Mouse (Mus musculus): ENCODE data around the gene Susd4. TPM values are rescaled to one million over a fixed set of nuclear protein-coding genes. Genes with fewer than 3 reads are reported as not detected.

The Susd4 gene
- polyA plus RNA-seq, 1 experiment, result 0.93 TPM

- no peak overlapping the region for H3K4me3 ChIP-seq (ENCODE audit: insufficient read depth, low read length)
- no peaks in the 10 kb centered on the region for H3K4me1 ChIP-seq (ENCODE audit: control insufficient read depth, insufficient read depth, low read length)
- H3K27ac ChIP-seq (ENCODE audit: insufficient read depth, low read length), result no peak overlapping the region
- no peak for TF ChIP-seq CTCF (IDR thresholded peaks at IDR 0.05; ENCODE audit: borderline replicate concordance, insufficient read depth, low read length)
- TF ChIP-seq POLR2A (IDR thresholded peaks at IDR 0.05; ENCODE audit: low read depth, low read length), result no peak
Measured at GRCm38 (mm10) chr1:182753694-182754093, 10.0 kb upstream of the Susd4 start.

GRCm38 (mm10) chr1:182754865-182755264, 8.8 kb upstream of the Susd4 start:
- H3K4me1 ChIP-seq (ENCODE audit: control insufficient read depth, insufficient read depth, low read length), result no peaks in the 10 kb centered on the region
- TF ChIP-seq POLR2A (IDR thresholded peaks at IDR 0.05; ENCODE audit: low read depth, low read length) (no peak), CTCF (IDR thresholded peaks at IDR 0.05; ENCODE audit: borderline replicate concordance, insufficient read depth, low read length) (no peak)
- no peak overlapping the region for H3K27ac ChIP-seq (ENCODE audit: insufficient read depth, low read length)
- H3K4me3 ChIP-seq (ENCODE audit: insufficient read depth, low read length), result no peak overlapping the region

GRCm38 (mm10) chr1:182758783-182759182, 4.9 kb upstream of the Susd4 start:
- Histone ChIP-seq H3K4me1 (ENCODE audit: control insufficient read depth, insufficient read depth, low read length) (no peaks in the 10 kb centered on the region), H3K27ac (ENCODE audit: insufficient read depth, low read length) (no peak overlapping the region), H3K4me3 (ENCODE audit: insufficient read depth, low read length) (no peak overlapping the region)
- no peak for TF ChIP-seq CTCF (IDR thresholded peaks at IDR 0.05; ENCODE audit: borderline replicate concordance, insufficient read depth, low read length)
- TF ChIP-seq POLR2A (IDR thresholded peaks at IDR 0.05; ENCODE audit: low read depth, low read length), result no peak

- TF ChIP-seq CTCF (IDR thresholded peaks at IDR 0.05; ENCODE audit: borderline replicate concordance, insufficient read depth, low read length) (no peak), POLR2A (IDR thresholded peaks at IDR 0.05; ENCODE audit: low read depth, low read length) (no peak)
- H3K4me1 ChIP-seq (ENCODE audit: control insufficient read depth, insufficient read depth, low read length), result peaks cover 6% of the 10 kb centered on the region; the same call in 1 of the 2 replicates
- no peak overlapping the region for H3K27ac ChIP-seq (ENCODE audit: insufficient read depth, low read length)
- H3K4me3 ChIP-seq (ENCODE audit: insufficient read depth, low read length), result peak overlapping the region; percentile 49; the same call in 1 of the 2 replicates
Measured at GRCm38 (mm10) chr1:182763191-182763715, 407 bp upstream of the Susd4 start.

GRCm38 (mm10) chr1:182764541-182765281, 1.1 kb downstream of the Susd4 start:
- peak overlapping the region; percentile 49 for H3K4me3 ChIP-seq (ENCODE audit: insufficient read depth, low read length)
- no peak for TF ChIP-seq CTCF (IDR thresholded peaks at IDR 0.05; ENCODE audit: borderline replicate concordance, insufficient read depth, low read length)
- no peak for TF ChIP-seq POLR2A (IDR thresholded peaks at IDR 0.05; ENCODE audit: low read depth, low read length)
- H3K27ac ChIP-seq (ENCODE audit: insufficient read depth, low read length), result no peak overlapping the region

GRCm38 (mm10) chr1:182775576-182775975, 11.9 kb downstream of the Susd4 start:
- no peaks in the 10 kb centered on the region for H3K4me1 ChIP-seq (ENCODE audit: control insufficient read depth, insufficient read depth, low read length)
- H3K4me3 ChIP-seq (ENCODE audit: insufficient read depth, low read length), result no peak overlapping the region
- TF ChIP-seq POLR2A (IDR thresholded peaks at IDR 0.05; ENCODE audit: low read depth, low read length), result no peak
- TF ChIP-seq CTCF (IDR thresholded peaks at IDR 0.05; ENCODE audit: borderline replicate concordance, insufficient read depth, low read length), result no peak
- H3K27ac ChIP-seq (ENCODE audit: insufficient read depth, low read length), result no peak overlapping the region

More at GRCm38 (mm10) chr1:182764541-182765281, 1.1 kb downstream of the Susd4 start:
- peaks cover 6% of the 10 kb centered on the region; the same call in 1 of the 2 replicates for H3K4me1 ChIP-seq (ENCODE audit: control insufficient read depth, insufficient read depth, low read length)

- Histone ChIP-seq H3K4me3 (ENCODE audit: insufficient read depth, low read length) (no peak overlapping the region), H3K4me1 (ENCODE audit: control insufficient read depth, insufficient read depth, low read length) (no peaks in the 10 kb centered on the region), H3K27ac (ENCODE audit: insufficient read depth, low read length) (no peak overlapping the region)
- TF ChIP-seq POLR2A (IDR thresholded peaks at IDR 0.05; ENCODE audit: low read depth, low read length) (no peak), CTCF (IDR thresholded peaks at IDR 0.05; ENCODE audit: borderline replicate concordance, insufficient read depth, low read length) (no peak)
Measured at GRCm38 (mm10) chr1:182776749-182777410, 13.2 kb downstream of the Susd4 start.

GRCm38 (mm10) chr1:182778225-182778624, 14.6 kb downstream of the Susd4 start:
- H3K27ac ChIP-seq (ENCODE audit: insufficient read depth, low read length), result no peak overlapping the region
- TF ChIP-seq CTCF (IDR thresholded peaks at IDR 0.05; ENCODE audit: borderline replicate concordance, insufficient read depth, low read length), result no peak
- no peak for TF ChIP-seq POLR2A (IDR thresholded peaks at IDR 0.05; ENCODE audit: low read depth, low read length)

GRCm38 (mm10) chr1:182779024-182779520, 15.4 kb downstream of the Susd4 start:
- Histone ChIP-seq H3K4me3 (ENCODE audit: insufficient read depth, low read length) (no peak overlapping the region), H3K27ac (ENCODE audit: insufficient read depth, low read length) (no peak overlapping the region), H3K4me1 (ENCODE audit: control insufficient read depth, insufficient read depth, low read length) (no peaks in the 10 kb centered on the region)
- TF ChIP-seq POLR2A (IDR thresholded peaks at IDR 0.05; ENCODE audit: low read depth, low read length) (no peak), CTCF (IDR thresholded peaks at IDR 0.05; ENCODE audit: borderline replicate concordance, insufficient read depth, low read length) (no peak)

More at GRCm38 (mm10) chr1:182778225-182778624, 14.6 kb downstream of the Susd4 start:
- Histone ChIP-seq H3K4me1 (ENCODE audit: control insufficient read depth, insufficient read depth, low read length) (no peaks in the 10 kb centered on the region), H3K4me3 (ENCODE audit: insufficient read depth, low read length) (no peak overlapping the region)
